Mouse (Mus musculus): ENCODE measurements around the gene Olfr167. TPM values are rescaled to one million over a fixed set of nuclear protein-coding genes. Genes with fewer than 3 reads are reported as not detected.
"Not testable (repeated sequence)": the region's sequence is repeated elsewhere in the genome, so short reads cannot be mapped to it uniquely, and the experiment has no call there.

The Olfr167 gene
- not detected in 2 replicates for polyA plus RNA-seq (2016; fragmentation: Nextera tagmentation; extraction: Ambion mirVana)

- H3K4me3 ChIP-seq: no peak within 1 kb of the TSS
These were observed at the start of gene Olfr167 for GRCm38 (mm10) chr16:19522166-19522565. Gene Olfr167, minus strand, starts transcription at chr16:19522266.

GRCm38 (mm10) chr16:19571709-19572108 lies 49.6 kb upstream of the Olfr167 start, which contains the start of gene Olfr169:
Gene Olfr169, minus strand, starts transcription at chr16:19571809.
- not testable (repeated sequence) for H3K9ac ChIP-seq; H3K27me3 ChIP-seq; H3K36me3 ChIP-seq; H3K9me3 ChIP-seq (replicated peaks); ATAC-seq (ENCODE audit: low FRiP score); H3K4me2 ChIP-seq (replicated peaks); H3K4me1 ChIP-seq; H3K27ac ChIP-seq; H3K4me3 ChIP-seq
- 99% methylated on average over 2 of the region's 2 CpGs for WGBS

More at GRCm38 (mm10) chr16:19522166-19522565, at the start of gene Olfr167:
- H3K36me3 ChIP-seq: no peaks in the 10 kb centered on the region
- H3K9ac ChIP-seq: no peak within 1 kb of the TSS
- no peaks in the 10 kb centered on the region for H3K27me3 ChIP-seq
- 88% methylated on average over 2 of the region's 2 CpGs for WGBS
- H3K4me1 ChIP-seq: no peaks in the 10 kb centered on the region
- H3K27ac ChIP-seq: no peak within 1 kb of the TSS
- no peak for ATAC-seq (ENCODE audit: low FRiP score)
- H3K9me3 ChIP-seq (replicated peaks): no peaks in the 10 kb centered on the region
- H3K4me2 ChIP-seq (replicated peaks): no peak within 1 kb of the TSS

- not testable (repeated sequence) for ATAC-seq (ENCODE audit: low FRiP score); H3K27ac ChIP-seq; H3K36me3 ChIP-seq; H3K9ac ChIP-seq; H3K9me3 ChIP-seq (replicated peaks); H3K4me3 ChIP-seq; H3K4me2 ChIP-seq (replicated peaks); H3K27me3 ChIP-seq; H3K4me1 ChIP-seq
- WGBS: 88% methylated on average over 7 of the region's 7 CpGs
These were observed 31.4 kb upstream of the Olfr167 start for GRCm38 (mm10) chr16:19553429-19553828.

- H3K9ac ChIP-seq; H3K27ac ChIP-seq; H3K27me3 ChIP-seq; H3K4me2 ChIP-seq (replicated peaks); ATAC-seq (ENCODE audit: low FRiP score); H3K4me3 ChIP-seq; H3K9me3 ChIP-seq (replicated peaks); H3K4me1 ChIP-seq; H3K36me3 ChIP-seq: not testable (repeated sequence)
- WGBS: 95% methylated on average over 3 of the region's 3 CpGs
These were observed 30.2 kb upstream of the Olfr167 start for GRCm38 (mm10) chr16:19552246-19552645.

- no peaks in the 10 kb centered on the region for H3K36me3 ChIP-seq
- H3K4me2 ChIP-seq (replicated peaks): no peak within 1 kb of the TSS
- H3K4me1 ChIP-seq: no peaks in the 10 kb centered on the region
- no peak for ATAC-seq (ENCODE audit: low FRiP score)
- H3K9me3 ChIP-seq (replicated peaks): peaks cover 3% of the 10 kb centered on the region; the same call in 1 of the 2 replicates
- H3K4me3 ChIP-seq: no peak within 1 kb of the TSS
- H3K27ac ChIP-seq: no peak within 1 kb of the TSS
- no peaks in the 10 kb centered on the region for H3K27me3 ChIP-seq
- no peak within 1 kb of the TSS for H3K9ac ChIP-seq
These were observed 13.4 kb upstream of the Olfr167 start, which contains the start of gene Olfr168 for GRCm38 (mm10) chr16:19535455-19535854. Gene Olfr168, minus strand, starts transcription at chr16:19535555.

- Histone ChIP-seq H3K27ac (no peak within 1 kb of the TSS), H3K36me3 (no peaks in the 10 kb centered on the region), H3K9ac (no peak within 1 kb of the TSS), H3K4me1 (no peaks in the 10 kb centered on the region), H3K4me3 (no peak within 1 kb of the TSS), H3K9me3 (replicated peaks) (peaks cover 8% of the 10 kb centered on the region), H3K4me2 (replicated peaks) (no peak within 1 kb of the TSS), H3K27me3 (no peaks in the 10 kb centered on the region)
- no peak for ATAC-seq (ENCODE audit: low FRiP score)
These were observed 38.7 kb downstream of the Olfr167 start, which contains the start of gene Olfr166 for GRCm38 (mm10) chr16:19483394-19483793. Gene Olfr166, plus strand, starts transcription at chr16:19483694.

GRCm38 (mm10) chr16:19464365-19464764 lies 57.7 kb downstream of the Olfr167 start:
- Histone ChIP-seq H3K9ac (no peak overlapping the region), H3K9me3 (replicated peaks) (peaks cover 3% of the 10 kb centered on the region; the same call in 1 of the 2 replicates), H3K4me1 (no peaks in the 10 kb centered on the region), H3K27me3 (no peaks in the 10 kb centered on the region), H3K4me3 (no peak overlapping the region), H3K27ac (no peak overlapping the region), H3K4me2 (replicated peaks) (no peak overlapping the region), H3K36me3 (no peaks in the 10 kb centered on the region)
- no peak for ATAC-seq (ENCODE audit: low FRiP score)
- WGBS: 57% methylated on average over 1 of the region's 1 CpGs

Other genes with a start within 250 kb of the Olfr167 start
- not detected in 2 replicates for gene Olfr164, start 208.2 kb downstream of the Olfr167 start, polyA plus RNA-seq (2016; fragmentation: Nextera tagmentation; extraction: Ambion mirVana)
- gene Olfr165, start 99.1 kb downstream of the Olfr167 start, polyA plus RNA-seq (2016; fragmentation: Nextera tagmentation; extraction: Ambion mirVana): not detected in 2 replicates
- not detected in 2 replicates for gene Olfr166, start 38.6 kb downstream of the Olfr167 start, polyA plus RNA-seq (2016; fragmentation: Nextera tagmentation; extraction: Ambion mirVana)
- not detected in 2 replicates for gene Olfr168, start 13.3 kb upstream of the Olfr167 start, polyA plus RNA-seq (2016; fragmentation: Nextera tagmentation; extraction: Ambion mirVana)
- gene Olfr169, start 49.5 kb upstream of the Olfr167 start, polyA plus RNA-seq (2016; fragmentation: Nextera tagmentation; extraction: Ambion mirVana): not detected in 2 replicates
- not detected in 2 replicates for gene Olfr170, start 89.6 kb upstream of the Olfr167 start, polyA plus RNA-seq (2016; fragmentation: Nextera tagmentation; extraction: Ambion mirVana)
- not detected in 2 replicates for gene Olfr171, start 107.7 kb upstream of the Olfr167 start, polyA plus RNA-seq (2016; fragmentation: Nextera tagmentation; extraction: Ambion mirVana)
- not detected in 2 replicates for gene Lamp3, start 184.1 kb upstream of the Olfr167 start, polyA plus RNA-seq (2016; fragmentation: Nextera tagmentation; extraction: Ambion mirVana)
- 48.3 and 51.1 TPM in 2 replicates for gene B3gnt5, start 237.9 kb upstream of the Olfr167 start, polyA plus RNA-seq (2016; fragmentation: Nextera tagmentation; extraction: Ambion mirVana)

All from hindbrain, embryonic 12.5 days (tissue).